Mouse (Mus musculus) heart, embryonic 11.5 days (tissue): ENCODE data around the gene Mmp2. TPM values are rescaled to one million over a fixed set of nuclear protein-coding genes. Genes with fewer than 3 reads are reported as not detected.

ENCODE experiments used
- ATAC-seq: fragments of 200-750 bp; cut with Nextera tagmentation; replicated peaks from 2 replicates; pipeline ENCODE4 v1.8.0; 2017; ENCODE audit warnings: moderate library complexity; ENCODE audit not compliant: insufficient number of reproducible peaks, low FRiP score, low TSS enrichment
- H3K27ac ChIP-seq: fragments of 300-500 bp; sonication (generic); 2 replicates; pipeline ENCODE4 v1.5.1; 2014; ENCODE audit warnings: mild to moderate bottlenecking, low read depth, low read length
- H3K27me3 ChIP-seq: fragments of 300-500 bp; sonication (generic); 2 replicates; pipeline ENCODE4 v1.6.1; 2014; ENCODE audit warnings: mild to moderate bottlenecking, low read length, mixed read lengths; ENCODE audit not compliant: control insufficient read depth, insufficient read depth
- H3K36me3 ChIP-seq: fragments of 300-500 bp; sonication (generic); 2 replicates; pipeline ENCODE4 v1.6.1; 2014; ENCODE audit warnings: mild to moderate bottlenecking, low read length, moderate library complexity, mixed read lengths; ENCODE audit not compliant: control insufficient read depth, insufficient read depth
- H3K4me1 ChIP-seq: fragments of 300-500 bp; sonication (generic); 2 replicates; pipeline ENCODE4 v1.6.1; 2014; ENCODE audit warnings: low read length; ENCODE audit not compliant: control insufficient read depth, insufficient read depth
- H3K4me2 ChIP-seq: fragments of 300-500 bp; sonication (generic); 2 replicates; pipeline ENCODE4 v1.6.1; 2014; ENCODE audit warnings: mild to moderate bottlenecking, moderate library complexity
- H3K4me3 ChIP-seq: fragments of 300-500 bp; sonication (generic); 2 replicates; pipeline ENCODE4 v1.5.1; 2014; ENCODE audit warnings: low read depth, low read length
- H3K9ac ChIP-seq: fragments of 300-500 bp; sonication (generic); 2 replicates; pipeline ENCODE4 v1.6.1; 2014; ENCODE audit warnings: mild to moderate bottlenecking, low read depth, low read length, moderate library complexity
- H3K9me3 ChIP-seq: fragments of 300-500 bp; sonication (generic); replicated peaks from 2 replicates; pipeline ENCODE4 v1.6.1; 2016; ENCODE audit warnings: low read length; ENCODE audit not compliant: control insufficient read depth
- WGBS: fragments of 180-500 bp; shearing (Covaris S2); extraction: QIAGEN DNeasy Blood & Tissue Kit; methylation state at CpG from one replicate; pipeline ENCODE4 v1.1.7; 2014; ENCODE audit not compliant: insufficient replicate concordance; 5-methylcytosine and 5-hydroxymethylcytosine counted together
- polyA plus RNA-seq: library from polyadenylated mRNA; unstranded; fragments of >200 nt; fragmentation: Nextera tagmentation; extraction: Ambion mirVana; gene quantifications from 2 replicates; pipeline ENCODE4 v1.2.1, GENCODE M21; 2014

Gene Mmp2
- polyA plus RNA-seq, 1 experiment from 2014 or later = 107 TPM

GRCm38 (mm10) chr8:92847299-92847698 lies 20.2 kb downstream of the Mmp2 start:
- WGBS = 32% methylated on average over 9 of the region's 9 CpGs
- H3K4me2 ChIP-seq = peak overlapping the region; percentile 46
- no peaks in the 10 kb centered on the region for H3K27me3 ChIP-seq
- peaks cover 21% of the 10 kb centered on the region for H3K4me1 ChIP-seq
- H3K9me3 ChIP-seq = no peaks in the 10 kb centered on the region
- H3K36me3 ChIP-seq = peaks cover 8% of the 10 kb centered on the region
- H3K9ac ChIP-seq = no peak overlapping the region
- no peak overlapping the region for H3K4me3 ChIP-seq
- peak overlapping the region; percentile 82 for H3K27ac ChIP-seq
- peak; percentile 50; the same call in 1 of the 2 replicates for ATAC-seq

GRCm38 (mm10) chr8:92849261-92849660 lies 22.2 kb downstream of the Mmp2 start:
- H3K4me3 ChIP-seq = no peak overlapping the region
- H3K4me2 ChIP-seq = no peak overlapping the region
- no peak overlapping the region for H3K27ac ChIP-seq
- H3K4me1 ChIP-seq = peaks cover 21% of the 10 kb centered on the region
- H3K36me3 ChIP-seq = no peaks in the 10 kb centered on the region
- no peaks in the 10 kb centered on the region for H3K9me3 ChIP-seq
- 68% methylated on average over 6 of the region's 6 CpGs for WGBS
- ATAC-seq = no peak
- no peaks in the 10 kb centered on the region for H3K27me3 ChIP-seq
- no peak overlapping the region for H3K9ac ChIP-seq

GRCm38 (mm10) chr8:92850239-92850638 lies 23.1 kb downstream of the Mmp2 start:
- H3K27me3 ChIP-seq = 0 out of 2 replicates have a peak, but pooled peaks cover 2% of the 10 kb centered on the region
- H3K9me3 ChIP-seq = no peaks in the 10 kb centered on the region
- 68% methylated on average over 4 of the region's 4 CpGs for WGBS
- H3K4me1 ChIP-seq = peaks cover 21% of the 10 kb centered on the region
- H3K4me3 ChIP-seq = no peak overlapping the region
- H3K4me2 ChIP-seq = no peak overlapping the region
- no peak overlapping the region for H3K9ac ChIP-seq
- H3K27ac ChIP-seq = no peak overlapping the region
- no peaks in the 10 kb centered on the region for H3K36me3 ChIP-seq
- no peak for ATAC-seq

GRCm38 (mm10) chr8:92851381-92851780 lies 24.3 kb downstream of the Mmp2 start:
- no peak for ATAC-seq
- Histone ChIP-seq H3K36me3 (no peaks in the 10 kb centered on the region), H3K4me3 (no peak overlapping the region), H3K27ac (no peak overlapping the region), H3K9me3 (no peaks in the 10 kb centered on the region; the same call in 1 of the 2 replicates), H3K4me2 (no peak overlapping the region), H3K27me3 (peaks cover 7% of the 10 kb centered on the region; the same call in 1 of the 2 replicates), H3K4me1 (peaks cover 17% of the 10 kb centered on the region), H3K9ac (no peak overlapping the region)
- WGBS = 76% methylated on average over 3 of the region's 3 CpGs

GRCm38 (mm10) chr8:92853188-92853983 lies 26.3 kb downstream of the Mmp2 start:
- 66% methylated on average over 18 of the region's 18 CpGs for WGBS
- Histone ChIP-seq H3K9me3 (no peaks in the 10 kb centered on the region; the same call in 1 of the 2 replicates), H3K27ac (no peak overlapping the region), H3K27me3 (peaks cover 7% of the 10 kb centered on the region; the same call in 1 of the 2 replicates), H3K4me1 (no peaks in the 10 kb centered on the region), H3K36me3 (no peaks in the 10 kb centered on the region), H3K4me2 (no peak overlapping the region), H3K4me3 (no peak overlapping the region), H3K9ac (no peak overlapping the region)
- ATAC-seq = no peak

GRCm38 (mm10) chr8:92854673-92855072 lies 27.6 kb downstream of the Mmp2 start:
- H3K4me3 ChIP-seq = peak overlapping the region; percentile 61; the same call in 1 of the 2 replicates
- no peak for ATAC-seq
- no peaks in the 10 kb centered on the region for H3K36me3 ChIP-seq
- H3K27ac ChIP-seq = no peak overlapping the region
- peaks cover 7% of the 10 kb centered on the region; the same call in 1 of the 2 replicates for H3K27me3 ChIP-seq
- 81% methylated on average over 3 of the region's 3 CpGs for WGBS
- peak overlapping the region; percentile 87 for H3K4me2 ChIP-seq
- no peak overlapping the region for H3K9ac ChIP-seq
- H3K9me3 ChIP-seq = no peaks in the 10 kb centered on the region; the same call in 1 of the 2 replicates
- no peaks in the 10 kb centered on the region for H3K4me1 ChIP-seq

GRCm38 (mm10) chr8:92855171-92855894 lies 28.2 kb downstream of the Mmp2 start, which contains the start of gene Lpcat2:
TSS of gene Lpcat2 (plus strand) at chr8:92855339.
- under 1% methylated on average over 50 of the region's 50 CpGs for WGBS
- peak within 1 kb of the TSS; percentile 87 for H3K4me2 ChIP-seq
- H3K4me1 ChIP-seq = no peaks in the 10 kb centered on the region
- H3K36me3 ChIP-seq = no peaks in the 10 kb centered on the region
- H3K9ac ChIP-seq = peak within 1 kb of the TSS; percentile 66
- no peaks in the 10 kb centered on the region; the same call in 1 of the 2 replicates for H3K9me3 ChIP-seq
- 0 out of 2 replicates have a peak, but pooled peaks have one; percentile 22 for ATAC-seq
- H3K27ac ChIP-seq = no peak within 1 kb of the TSS
- H3K4me3 ChIP-seq = peak within 1 kb of the TSS; percentile 61
- peaks cover 7% of the 10 kb centered on the region; the same call in 1 of the 2 replicates for H3K27me3 ChIP-seq

- H3K9me3 ChIP-seq = no peaks in the 10 kb centered on the region; the same call in 1 of the 2 replicates
- no peak overlapping the region for H3K9ac ChIP-seq
- H3K4me1 ChIP-seq = no peaks in the 10 kb centered on the region
- H3K4me3 ChIP-seq = no peak overlapping the region
- no peak for ATAC-seq
- H3K36me3 ChIP-seq = no peaks in the 10 kb centered on the region
- H3K27ac ChIP-seq = no peak overlapping the region
- WGBS = 77% methylated on average over 7 of the region's 7 CpGs
- 0 out of 2 replicates have a peak overlapping the region, but pooled peaks have one; percentile 87 for H3K4me2 ChIP-seq
- H3K27me3 ChIP-seq = peaks cover 7% of the 10 kb centered on the region; the same call in 1 of the 2 replicates
These were observed 29.3 kb downstream of the Mmp2 start for GRCm38 (mm10) chr8:92856273-92856986.
